Mouse (Mus musculus): ENCODE data around the gene Gm49388. TPM values are rescaled to one million over a fixed set of nuclear protein-coding genes. Genes with fewer than 3 reads are reported as not detected.

The Gm49388 gene
- polyA plus RNA-seq, 1 experiment from 2014 or later, result not detected

GRCm38 (mm10) chr7:127776426-127776825, 9.0 kb upstream of the Gm49388 start, which contains the start of gene Setd1a:
Setd1a (plus strand) TSS chr7:127776670.
- TF ChIP-seq CTCF (IDR thresholded peaks at IDR 0.05), result no peak
- TF ChIP-seq EP300 (IDR thresholded peaks at IDR 0.05), result peak; percentile 74
- Histone ChIP-seq H3K27me3 (replicated peaks; ENCODE audit: insufficient read depth, low read length) (no peaks in the 10 kb centered on the region), H3K4me1 (ENCODE audit: insufficient read depth, low read depth, low read length) (peaks cover under 1% of the 10 kb centered on the region), H3K36me3 (ENCODE audit: insufficient read depth, low read length) (peaks cover 11% of the 10 kb centered on the region; the same call in 1 of the 2 replicates), H3K4me2 (replicated peaks; ENCODE audit: low read depth, low read length) (peak within 1 kb of the TSS; percentile 83), H3K27ac (ENCODE audit: low read length) (peak within 1 kb of the TSS; percentile 98), H3K9me3 (ENCODE audit: low read length) (no peaks in the 10 kb centered on the region), H3K4me3 (ENCODE audit: low read depth, low read length) (peak within 1 kb of the TSS; percentile 95), H3K9ac (replicated peaks; ENCODE audit: low read depth) (peak within 1 kb of the TSS; percentile 83)
- DNase-seq (ENCODE audit: low spot score), result peak; percentile 89
- under 1% methylated on average over 23 of the region's 23 CpGs for WGBS
- ATAC-seq, result peak; percentile 68

GRCm38 (mm10) chr7:127776878-127777473, 8.4 kb upstream of the Gm49388 start:
- ATAC-seq, result peak; percentile 94
- WGBS, result 1% methylated on average over 46 of the region's 70 CpGs
- Histone ChIP-seq H3K27me3 (replicated peaks; ENCODE audit: insufficient read depth, low read length) (no peaks in the 10 kb centered on the region), H3K4me2 (replicated peaks; ENCODE audit: low read depth, low read length) (peak overlapping the region; percentile 83), H3K4me1 (ENCODE audit: insufficient read depth, low read depth, low read length) (no peaks in the 10 kb centered on the region), H3K4me3 (ENCODE audit: low read depth, low read length) (peak overlapping the region; percentile 95), H3K9me3 (ENCODE audit: low read length) (no peaks in the 10 kb centered on the region), H3K9ac (replicated peaks; ENCODE audit: low read depth) (peak overlapping the region; percentile 83), H3K36me3 (ENCODE audit: insufficient read depth, low read length) (peaks cover 16% of the 10 kb centered on the region; the same call in 1 of the 2 replicates), H3K27ac (ENCODE audit: low read length) (peak overlapping the region; percentile 98)
- peak; percentile 99 for DNase-seq (ENCODE audit: low spot score)
- no peak for TF ChIP-seq CTCF (IDR thresholded peaks at IDR 0.05)
- no peak for TF ChIP-seq EP300 (IDR thresholded peaks at IDR 0.05)

- Histone ChIP-seq H3K9ac (replicated peaks; ENCODE audit: low read depth) (peak overlapping the region; percentile 83), H3K27ac (ENCODE audit: low read length) (peak overlapping the region; percentile 98), H3K27me3 (replicated peaks; ENCODE audit: insufficient read depth, low read length) (no peaks in the 10 kb centered on the region), H3K4me1 (ENCODE audit: insufficient read depth, low read depth, low read length) (no peaks in the 10 kb centered on the region), H3K36me3 (ENCODE audit: insufficient read depth, low read length) (peaks cover 16% of the 10 kb centered on the region; the same call in 1 of the 2 replicates), H3K9me3 (ENCODE audit: low read length) (no peaks in the 10 kb centered on the region), H3K4me3 (ENCODE audit: low read depth, low read length) (peak overlapping the region; percentile 95), H3K4me2 (replicated peaks; ENCODE audit: low read depth, low read length) (peak overlapping the region; percentile 83)
- 3% methylated on average over 26 of the region's 66 CpGs for WGBS
- ATAC-seq (peak; percentile 29), DNase-seq (ENCODE audit: low spot score) (peak; percentile 65)
- TF ChIP-seq EP300 (IDR thresholded peaks at IDR 0.05), result no peak
- TF ChIP-seq CTCF (IDR thresholded peaks at IDR 0.05), result peak; percentile 17; the same call in 1 of the 2 replicates
These were observed 7.7 kb upstream of the Gm49388 start for GRCm38 (mm10) chr7:127777474-127778266.

GRCm38 (mm10) chr7:127778350-127778749, 7.1 kb upstream of the Gm49388 start:
- ATAC-seq (no peak), DNase-seq (ENCODE audit: low spot score) (no peak)
- Histone ChIP-seq H3K27ac (ENCODE audit: low read length) (no peak overlapping the region), H3K4me3 (ENCODE audit: low read depth, low read length) (peak overlapping the region; percentile 95), H3K4me2 (replicated peaks; ENCODE audit: low read depth, low read length) (peak overlapping the region; percentile 83), H3K36me3 (ENCODE audit: insufficient read depth, low read length) (peaks cover 16% of the 10 kb centered on the region; the same call in 1 of the 2 replicates), H3K9me3 (ENCODE audit: low read length) (no peaks in the 10 kb centered on the region), H3K4me1 (ENCODE audit: insufficient read depth, low read depth, low read length) (no peaks in the 10 kb centered on the region), H3K27me3 (replicated peaks; ENCODE audit: insufficient read depth, low read length) (no peaks in the 10 kb centered on the region), H3K9ac (replicated peaks; ENCODE audit: low read depth) (peak overlapping the region; percentile 83)
- 74% methylated on average over 4 of the region's 4 CpGs for WGBS
- no peak for TF ChIP-seq EP300 (IDR thresholded peaks at IDR 0.05)
- no peak for TF ChIP-seq CTCF (IDR thresholded peaks at IDR 0.05)

- peaks cover 3% of the 10 kb centered on the region; the same call in 1 of the 2 replicates for H3K4me1 ChIP-seq (ENCODE audit: insufficient read depth, low read depth, low read length)
- DNase-seq (ENCODE audit: low spot score) (no peak), ATAC-seq (no peak)
- 88% methylated on average over 23 of the region's 23 CpGs for WGBS
- no peaks in the 10 kb centered on the region for H3K9me3 ChIP-seq (ENCODE audit: low read length)
- no peak overlapping the region for H3K4me2 ChIP-seq (replicated peaks; ENCODE audit: low read depth, low read length)
- H3K27ac ChIP-seq (ENCODE audit: low read length), result no peak overlapping the region
- TF ChIP-seq CTCF (IDR thresholded peaks at IDR 0.05) (no peak), EP300 (IDR thresholded peaks at IDR 0.05) (no peak)
- no peaks in the 10 kb centered on the region for H3K27me3 ChIP-seq (replicated peaks; ENCODE audit: insufficient read depth, low read length)
- H3K4me3 ChIP-seq (ENCODE audit: low read depth, low read length), result no peak overlapping the region
- no peak overlapping the region for H3K9ac ChIP-seq (replicated peaks; ENCODE audit: low read depth)
- peaks cover 52% of the 10 kb centered on the region for H3K36me3 ChIP-seq (ENCODE audit: insufficient read depth, low read length)
These were observed 11.9 kb downstream of the Gm49388 start for GRCm38 (mm10) chr7:127797076-127797845.

- TF ChIP-seq EP300 (IDR thresholded peaks at IDR 0.05) (no peak), CTCF (IDR thresholded peaks at IDR 0.05) (no peak)
- ATAC-seq (no peak), DNase-seq (ENCODE audit: low spot score) (no peak)
- H3K4me3 ChIP-seq (ENCODE audit: low read depth, low read length), result no peak overlapping the region
- H3K4me1 ChIP-seq (ENCODE audit: insufficient read depth, low read depth, low read length), result peaks cover 3% of the 10 kb centered on the region; the same call in 1 of the 2 replicates
- H3K4me2 ChIP-seq (replicated peaks; ENCODE audit: low read depth, low read length), result no peak overlapping the region
- H3K36me3 ChIP-seq (ENCODE audit: insufficient read depth, low read length), result peaks cover 46% of the 10 kb centered on the region
- H3K27ac ChIP-seq (ENCODE audit: low read length), result no peak overlapping the region
- no peak overlapping the region for H3K9ac ChIP-seq (replicated peaks; ENCODE audit: low read depth)
- H3K27me3 ChIP-seq (replicated peaks; ENCODE audit: insufficient read depth, low read length), result no peaks in the 10 kb centered on the region
- 85% methylated on average over 4 of the region's 4 CpGs for WGBS
- no peaks in the 10 kb centered on the region for H3K9me3 ChIP-seq (ENCODE audit: low read length)
These were observed 13.2 kb downstream of the Gm49388 start for GRCm38 (mm10) chr7:127798591-127798990.
